Mouse (Mus musculus) cerebellum, postnatal 10 days (tissue): ENCODE results near the gene Olfr285.

Experiments used
- DNase-seq, 2 experiments: peaks; one replicate each; pipeline ENCODE4 v3.0.0; 2021; ENCODE audit warnings: mixed read lengths in 2 of 2

Gene Olfr285

DNA sequence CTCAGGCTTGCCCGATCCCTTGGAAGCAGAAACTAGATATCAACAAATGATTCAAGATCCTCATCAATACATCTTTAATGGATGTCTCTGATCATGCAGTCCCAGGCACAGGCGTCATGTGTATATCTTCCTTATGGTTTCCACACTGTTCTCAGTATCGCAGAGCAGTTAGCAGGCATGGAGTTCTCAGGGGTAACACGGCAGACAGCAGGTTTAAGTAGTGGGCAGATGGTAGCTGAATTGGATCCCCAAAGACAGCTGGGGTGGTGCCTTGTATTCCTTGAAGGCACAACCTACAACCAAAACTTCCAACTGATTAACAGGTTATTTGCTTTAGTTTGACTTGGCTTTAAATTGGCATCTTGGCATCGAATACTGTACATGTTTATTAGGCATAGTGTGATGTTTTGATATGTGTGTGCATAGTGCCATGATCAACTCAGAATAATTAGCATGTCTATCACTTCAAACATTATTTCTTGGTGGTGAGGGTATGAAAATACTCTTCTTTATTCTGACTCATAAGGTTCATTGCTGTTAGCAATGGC is at the start of gene Olfr285:
Gene Olfr285, minus strand, starts transcription at position 177 of the 548 bp plus-strand sequence.
- DNase-seq: no peak

DNA sequence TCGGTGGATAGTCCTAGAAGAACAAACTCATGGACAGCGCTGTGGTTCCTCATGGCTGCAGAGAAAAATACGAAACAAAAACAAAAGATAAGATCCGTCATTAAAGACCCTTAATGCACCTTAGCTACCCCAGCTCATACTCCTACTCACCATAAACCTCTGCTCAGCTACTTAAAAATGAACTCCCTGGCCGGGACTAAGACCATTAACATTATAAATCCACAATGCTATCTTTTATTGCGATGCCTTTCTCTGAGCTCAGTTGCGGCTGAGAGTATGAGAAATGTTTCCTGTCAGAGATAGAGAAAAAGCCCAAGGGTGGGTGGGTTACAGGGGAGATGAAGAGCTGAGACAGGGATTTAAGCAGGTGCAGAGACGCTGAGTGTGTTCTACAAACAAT is 23.7 kb upstream of the Olfr285 start, which contains the start of gene Olfr284:
Gene Olfr284, minus strand, starts transcription at position 101 of the 400 bp plus-strand sequence.
- no peak for DNase-seq

DNA sequence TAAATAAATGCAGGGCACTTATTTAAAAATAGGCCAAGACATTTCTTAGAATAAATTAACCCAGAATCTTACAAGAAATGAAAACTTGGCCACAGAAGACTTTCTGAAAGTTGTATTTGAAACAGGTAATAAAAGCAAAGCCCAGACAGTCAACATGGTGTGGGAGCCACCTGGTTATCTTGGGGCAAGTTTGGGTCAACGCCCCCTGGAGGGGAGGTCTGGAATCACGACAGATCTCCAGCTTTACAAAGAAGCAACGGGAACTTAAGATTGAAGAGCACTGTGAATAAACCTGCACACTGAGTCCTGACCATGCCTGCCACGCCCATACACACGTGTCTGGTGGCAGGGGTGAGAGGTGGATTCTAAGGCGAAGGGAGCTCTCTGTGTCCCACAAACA is 1.4 kb downstream of the Olfr285 start:
- DNase-seq: no peak

DNA sequence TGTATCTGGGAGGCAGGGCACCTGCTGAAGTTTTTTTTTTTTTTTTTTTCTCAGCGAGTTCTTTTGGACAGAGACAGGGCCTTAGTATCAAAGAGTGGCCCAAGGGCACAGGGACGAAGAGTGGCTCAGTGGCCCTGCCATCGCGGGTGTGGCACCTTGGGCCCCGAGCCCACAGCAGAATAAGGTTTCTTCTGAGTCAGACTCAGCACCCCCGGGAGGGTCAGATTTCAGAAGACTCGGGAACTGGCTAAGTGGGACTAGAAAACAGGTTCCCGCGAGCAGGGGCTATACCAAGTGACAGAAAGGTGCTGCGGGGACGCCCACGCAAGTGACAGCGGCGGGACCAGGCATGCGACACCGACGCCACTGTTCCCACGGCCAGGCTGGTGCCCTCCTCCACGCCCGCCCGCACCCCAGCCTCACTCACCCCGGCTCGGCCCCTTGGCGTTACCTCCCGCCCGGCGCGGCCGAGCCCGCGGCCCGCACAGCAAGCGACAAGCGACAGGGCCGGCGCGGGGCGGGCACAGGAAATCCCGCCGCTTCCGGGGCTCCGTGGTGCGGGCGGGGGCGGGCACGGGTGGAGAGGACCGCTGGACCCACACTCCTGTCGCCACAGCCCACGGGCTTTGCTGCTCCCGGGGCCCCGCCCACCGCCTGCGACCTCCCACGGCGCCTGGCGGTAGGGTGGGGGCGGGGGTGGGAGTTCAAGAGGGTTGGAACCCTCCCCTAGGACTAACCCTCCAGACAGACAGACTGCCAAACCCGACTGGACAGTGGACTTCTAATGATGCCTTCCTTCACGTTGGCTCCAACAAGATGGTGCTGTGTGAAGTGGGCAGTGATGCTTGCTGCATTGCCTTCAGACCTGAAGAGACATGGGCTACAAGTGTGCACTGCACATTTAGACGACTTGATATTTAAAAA is 21.3 kb downstream of the Olfr285 start, which contains the start of gene Zfp641:
Gene Zfp641, minus strand, starts transcription at position 534 of the 924 bp plus-strand sequence.
- DNase-seq: peak; percentile 74 to 77

DNA sequence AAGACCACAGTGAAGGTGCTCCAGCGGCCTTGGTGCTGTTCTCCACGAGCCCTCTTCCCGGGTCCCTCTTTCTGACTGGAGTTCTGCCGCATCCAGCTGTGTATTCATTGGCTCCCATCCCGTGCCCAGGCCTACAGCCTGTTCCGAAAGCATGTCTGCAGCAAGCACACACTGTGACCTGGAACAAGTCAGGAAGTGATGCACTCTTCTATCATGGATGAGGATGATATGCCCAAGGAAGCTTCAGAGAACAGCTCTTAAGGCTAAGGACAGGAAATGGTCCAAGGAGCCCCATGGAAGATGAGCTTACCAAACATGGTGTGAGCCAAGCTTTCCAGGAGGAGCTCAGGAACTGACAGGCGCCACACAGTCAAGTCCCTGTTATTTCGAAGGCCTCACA is 23.5 kb downstream of the Olfr285 start:
- no peak for DNase-seq

DNA sequence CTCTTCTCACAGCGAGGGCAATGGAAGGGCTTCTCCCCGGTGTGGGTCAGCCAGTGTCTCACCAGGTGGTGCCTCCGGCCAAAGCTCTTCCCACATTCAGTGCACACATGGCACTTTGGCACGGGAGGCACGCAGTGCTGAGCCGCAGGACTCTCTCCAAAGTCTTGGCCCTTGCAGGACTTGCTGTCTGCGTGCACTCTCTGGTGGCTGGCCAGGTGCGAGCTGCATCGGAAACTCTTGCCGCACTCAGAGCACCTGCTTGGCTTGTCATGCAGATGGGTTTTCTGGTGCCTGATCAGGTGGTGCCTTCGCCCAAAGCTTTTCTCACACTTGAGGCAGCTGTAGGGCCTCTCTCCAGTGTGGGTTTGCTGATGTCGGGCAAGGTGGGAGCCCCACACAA is 28.6 kb downstream of the Olfr285 start:
- peak; percentile 25 to 33 for DNase-seq

DNA sequence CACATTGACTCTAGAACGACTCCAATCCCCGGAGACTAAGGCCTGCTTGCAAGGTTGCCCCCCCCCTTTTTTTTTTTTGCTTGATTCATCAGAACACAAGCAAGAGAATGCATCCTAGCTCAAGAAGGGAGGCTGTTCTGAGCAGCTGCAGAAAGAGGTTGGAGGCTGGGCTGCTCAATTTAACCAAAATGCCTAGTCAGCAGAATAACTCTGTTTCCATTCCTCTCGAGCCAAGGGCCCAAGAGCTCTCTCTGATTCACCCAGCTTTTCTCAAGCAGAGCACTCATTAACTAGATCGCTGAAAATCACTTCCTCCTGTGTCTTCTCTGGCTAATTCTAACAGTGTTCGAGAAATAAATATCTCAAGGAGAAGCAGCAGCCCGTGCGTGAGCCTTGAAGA is 30.7 kb downstream of the Olfr285 start:
- no peak for DNase-seq
